ENCODE assay signal across 9 mouse cellular contexts in the genomic region with DNA sequence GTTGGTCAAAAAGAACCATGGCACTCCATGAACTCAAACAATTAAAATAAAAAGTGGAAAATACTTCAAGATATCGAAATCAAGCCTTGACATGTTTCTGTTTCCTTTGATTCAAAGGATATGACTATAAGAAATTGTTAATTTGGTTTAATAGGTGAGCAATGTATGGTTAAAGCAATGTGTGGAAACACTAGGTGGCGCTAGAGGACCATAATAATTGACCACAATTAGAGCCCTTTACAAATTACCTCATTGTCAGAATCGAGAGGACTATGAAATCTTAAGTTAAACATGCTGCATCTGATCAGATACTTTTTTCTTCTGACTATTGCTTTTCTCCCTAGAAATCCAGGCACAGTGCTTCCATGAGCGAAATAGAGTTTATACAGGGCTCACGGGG. TPM values are rescaled to one million over a fixed set of nuclear protein-coding genes. Genes with fewer than 3 reads are reported as not detected.
DNase-seq lines count a peak whose midpoint lies in the region; ATAC-seq lines count a peak whose summit lies in the region.
"Had no signal": no experiment of that assay in that cellular context is flagged by ENCODE, and none has a peak within 500 bp of the region (broad histone marks: within the 10 kb centered on the region; RNA-seq: fewer than 3 reads in every experiment).

No protein-coding gene starts in this region.

- no peaks in the 10 kb centered on the region for H3K27me3 ChIP-seq in heart, embryonic 10.5 days (ENCODE audit: insufficient read depth, poor library complexity, severe bottlenecking)
- H3K27me3 ChIP-seq in midbrain, embryonic 13.5 days: no peaks in the 10 kb centered on the region
- H3K27me3 ChIP-seq: liver, embryonic 15.5 days had no signal

- H3K4me2 ChIP-seq in midbrain, embryonic 13.5 days (replicated peaks): peak overlapping the region; percentile 36
- H3K4me2 ChIP-seq: liver, embryonic 15.5 days had no signal

- peak; percentile 20 to 64 for DNase-seq in heart, adult 18-20 months
- DNase-seq in heart, embryonic 10.5 days (ENCODE audit: low spot score): no peak
- peak; percentile 62 for DNase-seq in cerebellum, adult 8-10 months
- DNase-seq in frontal cortex, postnatal 36 days (ENCODE audit: low spot score in 2 of 2): peak; percentile 49 to 82
- peak; percentile 53 to 87 for DNase-seq in layer of hippocampus, postnatal 14 days (ENCODE audit: low spot score in 2 of 2)
- DNase-seq in yolk sac, embryonic 10.5 days (ENCODE audit: low spot score): peak; percentile 2

- no peaks in the 10 kb centered on the region for H3K9me3 ChIP-seq in heart, embryonic 10.5 days
- no peaks in the 10 kb centered on the region for H3K9me3 ChIP-seq in midbrain, embryonic 13.5 days
- H3K9me3 ChIP-seq: liver, embryonic 15.5 days had no signal

- WGBS in heart, embryonic 10.5 days: 23% methylated on average over 5 of the region's 5 CpGs
- 21% methylated on average over 5 of the region's 5 CpGs for WGBS in midbrain, embryonic 13.5 days

- peak; percentile 70 for ATAC-seq in CD4-positive, CD25-positive, alpha-beta regulatory T cell, adult 4 months
- peak; percentile 89 for ATAC-seq in midbrain, embryonic 13.5 days

- no peak overlapping the region for H3K4me3 ChIP-seq in heart, embryonic 10.5 days
- H3K4me3 ChIP-seq in midbrain, embryonic 13.5 days (replicated peaks): no peak overlapping the region
- H3K4me3 ChIP-seq: liver, embryonic 15.5 days had no signal

- H3K27ac ChIP-seq in heart, embryonic 10.5 days: no peak overlapping the region
- H3K27ac ChIP-seq in midbrain, embryonic 13.5 days: no peak overlapping the region
- H3K27ac ChIP-seq: liver, embryonic 15.5 days had no signal

- H3K36me3 ChIP-seq in heart, embryonic 10.5 days: no peaks in the 10 kb centered on the region
- no peaks in the 10 kb centered on the region for H3K36me3 ChIP-seq in midbrain, embryonic 13.5 days
- H3K36me3 ChIP-seq: liver, embryonic 15.5 days had no signal

- no peaks in the 10 kb centered on the region for H3K4me1 ChIP-seq in heart, embryonic 10.5 days
- H3K4me1 ChIP-seq in midbrain, embryonic 13.5 days (replicated peaks): peaks cover 8% of the 10 kb centered on the region; the same call in 1 of the 2 replicates
- H3K4me1 ChIP-seq: liver, embryonic 15.5 days had no signal

- no peak overlapping the region for H3K9ac ChIP-seq in midbrain, embryonic 13.5 days (replicated peaks)
- H3K9ac ChIP-seq: liver, embryonic 15.5 days had no signal

RNA-seq across cellular contexts. Expression of gene Nxph1, which starts 12.5 kb away (rescaled TPM):
- under 1 TPM in 1 of 2 experiments, not detected in 1; 0.13 TPM for total RNA-seq in heart, adult 18-20 months (2021)
- not detected in 2 replicates for polyA plus RNA-seq in heart, embryonic 10.5 days (2016; fragmentation: Nextera tagmentation; extraction: Ambion mirVana)
- not detected for polyA plus RNA-seq in CD4-positive, CD25-positive, alpha-beta regulatory T cell, adult 4 months (2017; shearing (Covaris generic))
- 10 to 100 TPM; 40.8 to 44.3 TPM for total RNA-seq in layer of hippocampus, postnatal 14 days (2021)
- 43.9 and 54.7 TPM in 2 replicates for polyA plus RNA-seq in midbrain, embryonic 13.5 days (2015; fragmentation: Nextera tagmentation; extraction: Ambion mirVana)

Comparison
In these comparisons a context has a peak if more than half of its experiments do, and no peak if none do; other contexts are left out.
1. RNA of gene Nxph1, which starts 12.5 kb away (polyA plus RNA-seq): 43.9 to 54.7 TPM in midbrain, embryonic 13.5 days; not detected in heart, embryonic 10.5 days and not detected in CD4-positive, CD25-positive, alpha-beta regulatory T cell, adult 4 months; every median in the first group is over 10 times any median in the second.